Mouse (Mus musculus): ENCODE measurements at regions not wholly inside any gene's neighbourhood (a gene's known extent, or its start where the extent isn't known, plus 50 kb on each side); places are given as distances from the start of the nearest gene placed in this dataset.

GRCm38 (mm10) chr1:128668718-128669117, 76.6 kb upstream of the Cxcr4 start:
- TF ChIP-seq CTCF (IDR thresholded peaks at IDR 0.05; ENCODE audit: control insufficient read depth, insufficient read depth, insufficient replicate concordance, low read depth, low read length) = no peak
- no peak for TF ChIP-seq POLR2A (IDR thresholded peaks at IDR 0.05; ENCODE audit: control insufficient read depth, low read depth, low read length)
